Mouse (Mus musculus) embryo, embryonic 11.5 days (tissue): ENCODE data around the gene A630001G21Rik.

Source experiments
- DNase-seq: peaks from one replicate; pipeline ENCODE4 v3.0.0-alpha.2; 2012; ENCODE audit warnings: low read depth, low spot score

The A630001G21Rik gene

DNA sequence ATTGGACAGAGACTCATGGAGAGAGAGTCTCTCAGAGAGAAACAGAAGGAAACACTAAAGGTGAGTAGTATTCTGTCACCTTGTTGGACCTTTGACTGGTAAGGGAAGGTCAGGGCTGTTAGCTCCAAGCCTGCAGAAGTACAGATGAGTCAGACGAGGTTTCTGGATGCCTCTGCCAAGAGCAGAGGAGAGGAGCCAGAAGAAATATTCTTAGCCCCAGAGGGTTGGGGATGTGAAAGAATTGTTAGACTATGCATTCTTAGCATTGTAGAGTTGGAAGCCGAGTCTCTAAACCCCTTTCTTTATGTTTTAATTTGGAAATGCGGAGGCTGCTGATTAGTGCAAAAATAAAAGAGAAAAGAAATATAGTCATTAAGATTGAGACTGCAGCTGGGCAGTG lies 6.5 kb downstream of the A630001G21Rik start:
- DNase-seq = no peak

- no peak for DNase-seq
Observed at GRCm38 (mm10) chr1:85767754-85768153, 10.7 kb downstream of the A630001G21Rik start.

DNA sequence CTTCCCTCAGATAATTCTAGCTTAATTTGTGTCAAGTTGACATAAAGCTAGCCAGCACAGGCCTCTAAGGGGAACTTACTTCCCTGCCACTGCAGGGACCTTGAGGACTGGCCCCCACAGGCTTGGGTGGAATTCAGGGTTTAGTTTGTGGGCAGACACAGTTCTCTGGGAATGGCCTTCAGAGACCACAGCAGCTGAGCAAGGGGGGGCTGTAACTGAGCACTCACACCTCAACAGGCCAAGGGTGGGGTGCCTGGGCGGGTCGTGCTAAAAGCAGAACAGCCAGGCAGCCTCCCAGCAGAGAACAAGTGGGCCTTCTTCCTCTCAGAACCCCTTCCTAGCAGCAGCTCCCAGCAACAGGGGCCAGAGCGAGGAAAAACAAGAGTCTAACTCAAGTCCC lies 12.3 kb downstream of the A630001G21Rik start:
- no peak for DNase-seq

DNA sequence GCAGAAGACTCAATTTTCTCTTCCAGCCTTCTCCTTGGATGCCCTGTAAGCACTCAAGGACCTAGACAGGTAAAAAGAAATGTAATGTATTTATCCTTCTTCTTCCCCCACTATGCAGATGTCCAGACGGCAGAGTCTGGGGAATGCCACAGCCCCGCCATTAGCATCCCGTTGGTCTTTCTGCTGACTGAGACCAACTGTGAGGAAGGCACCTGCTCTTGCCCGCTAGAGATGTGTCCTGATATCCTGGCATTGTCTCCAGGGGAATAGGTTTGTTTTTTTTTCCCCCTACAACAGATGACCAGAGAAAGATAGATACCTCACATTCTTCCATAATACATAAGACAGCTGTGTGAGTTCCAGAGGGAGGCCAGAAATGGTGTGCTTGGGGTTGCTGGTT lies 14.2 kb downstream of the A630001G21Rik start:
- DNase-seq = no peak

DNA sequence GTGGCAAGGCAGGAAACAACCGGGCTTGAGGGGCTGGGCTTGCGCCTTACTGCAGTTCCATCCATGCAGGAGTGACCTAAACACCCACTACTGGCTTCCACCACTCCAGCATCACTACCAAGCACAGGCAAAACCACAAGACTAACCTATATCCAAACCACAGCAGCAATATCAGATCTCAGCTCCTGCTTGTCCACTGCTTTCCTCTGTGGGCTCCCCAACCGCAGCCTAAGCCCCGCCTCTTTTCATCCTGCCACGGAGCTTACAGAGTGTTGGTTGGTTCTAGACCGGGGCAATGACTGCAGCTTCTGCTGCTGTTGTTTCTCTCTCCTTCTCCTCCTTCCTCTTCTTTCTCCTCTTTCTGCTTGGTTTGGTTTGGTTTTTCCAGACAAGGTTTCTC lies 15.1 kb downstream of the A630001G21Rik start:
- DNase-seq = no peak

DNA sequence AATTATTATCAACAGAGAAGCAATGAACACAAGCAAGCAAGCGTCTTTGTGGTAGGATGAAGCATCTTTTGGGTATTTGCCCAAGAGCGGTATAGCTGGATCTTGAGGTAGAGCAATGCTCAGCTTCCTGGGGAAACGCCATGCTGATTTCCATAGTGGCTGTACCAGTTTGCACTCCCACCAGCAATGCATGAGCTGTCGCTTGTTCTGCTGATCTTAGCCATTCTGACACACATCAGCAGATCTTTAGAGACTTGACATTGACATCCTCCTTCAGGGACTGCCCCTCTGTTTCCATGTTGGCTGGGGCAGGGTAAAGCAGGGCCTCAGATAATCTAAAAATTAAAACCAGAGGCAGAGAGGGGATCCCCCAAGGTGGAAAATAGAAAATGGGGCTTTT lies 16.8 kb downstream of the A630001G21Rik start:
- no peak for DNase-seq

DNA sequence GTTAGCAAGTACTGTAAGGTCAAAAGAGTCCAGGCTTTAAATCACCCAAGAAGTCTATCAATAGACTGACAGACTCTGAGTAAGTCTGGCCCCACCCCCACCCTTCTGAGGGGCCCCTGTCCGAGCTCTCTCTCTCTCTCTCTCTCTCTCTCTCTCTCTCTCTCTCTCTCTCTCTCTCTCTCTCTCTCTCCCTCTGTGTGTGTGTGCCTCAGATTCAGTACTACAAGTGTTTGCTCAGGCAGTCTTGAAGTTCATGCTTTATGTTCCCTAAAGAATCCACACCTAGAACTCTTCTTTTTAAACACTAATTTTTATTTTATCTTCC lies 19.5 kb downstream of the A630001G21Rik start:
- no peak for DNase-seq

- DNase-seq = no peak
Observed at GRCm38 (mm10) chr1:85758231-85758968, 20.0 kb downstream of the A630001G21Rik start.

- DNase-seq = no peak
Observed at GRCm38 (mm10) chr1:85757531-85758230, 20.8 kb downstream of the A630001G21Rik start.

GRCm38 (mm10) chr1:85751932-85752680 lies 26.3 kb downstream of the A630001G21Rik start:
- DNase-seq = no peak

DNA sequence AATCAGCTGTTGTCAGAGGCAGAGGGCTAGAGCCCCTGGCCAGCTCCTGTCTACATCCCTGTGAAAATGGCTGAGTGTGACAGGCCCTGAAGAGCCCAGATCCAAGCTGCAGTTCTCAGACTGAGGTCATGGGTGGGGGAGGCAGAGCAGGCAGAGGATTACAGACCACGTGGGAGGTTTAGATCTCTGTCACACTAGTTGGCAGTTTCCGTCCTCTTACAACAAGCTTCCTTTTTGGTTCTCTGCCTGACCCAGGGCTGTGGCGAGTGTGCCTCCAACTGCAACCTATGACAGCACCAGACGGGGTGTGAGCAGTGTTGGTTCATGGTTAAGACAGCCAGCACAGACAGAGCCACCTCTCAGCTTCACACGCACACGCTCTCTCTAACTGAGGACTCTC lies 26.9 kb downstream of the A630001G21Rik start:
- DNase-seq = no peak

GRCm38 (mm10) chr1:85750650-85751049 lies 27.8 kb downstream of the A630001G21Rik start:
- DNase-seq = no peak

GRCm38 (mm10) chr1:85749829-85750228 lies 28.6 kb downstream of the A630001G21Rik start:
- DNase-seq = no peak

DNA sequence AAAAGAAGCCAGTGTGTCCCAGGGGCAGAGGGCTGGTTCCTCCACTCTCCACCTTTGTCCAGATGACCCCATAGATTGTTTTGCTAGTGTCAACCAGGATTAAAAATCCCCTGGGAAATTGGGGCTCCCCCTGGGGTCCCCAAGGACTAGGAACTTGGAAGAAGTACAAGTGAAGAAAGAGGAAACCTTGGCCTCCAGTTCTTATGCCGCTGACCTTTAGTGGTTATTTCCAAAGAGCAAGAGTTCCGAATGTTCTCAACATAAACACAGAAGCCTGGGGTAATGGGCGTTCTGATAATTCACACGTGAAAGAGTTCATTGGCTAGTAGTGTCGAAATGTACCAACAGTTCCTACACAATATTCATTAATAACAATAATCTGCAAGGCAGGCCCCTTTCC lies 31.9 kb downstream of the A630001G21Rik start:
- DNase-seq = no peak

DNA sequence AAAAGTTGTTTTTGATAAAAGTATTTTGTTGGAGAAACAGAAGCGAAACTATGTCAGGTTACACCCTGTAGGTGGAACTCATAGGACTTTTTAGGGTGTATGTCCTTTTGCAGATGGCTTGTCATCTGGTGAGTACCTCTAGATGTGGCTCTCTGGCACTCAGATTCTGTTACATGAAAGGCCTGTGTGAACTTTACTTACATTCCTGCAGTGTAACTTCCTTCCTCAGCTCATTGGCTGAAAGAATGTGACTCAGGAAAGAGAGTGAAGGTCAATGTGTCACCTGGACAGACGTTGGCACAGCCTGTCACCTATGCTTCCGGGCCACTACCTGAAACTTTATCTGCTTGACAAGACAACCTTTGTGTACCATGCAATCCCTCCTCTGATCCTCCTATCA lies 33.9 kb downstream of the A630001G21Rik start:
- no peak for DNase-seq

- no peak for DNase-seq
Observed at GRCm38 (mm10) chr1:85742916-85743505, 35.4 kb downstream of the A630001G21Rik start.

DNA sequence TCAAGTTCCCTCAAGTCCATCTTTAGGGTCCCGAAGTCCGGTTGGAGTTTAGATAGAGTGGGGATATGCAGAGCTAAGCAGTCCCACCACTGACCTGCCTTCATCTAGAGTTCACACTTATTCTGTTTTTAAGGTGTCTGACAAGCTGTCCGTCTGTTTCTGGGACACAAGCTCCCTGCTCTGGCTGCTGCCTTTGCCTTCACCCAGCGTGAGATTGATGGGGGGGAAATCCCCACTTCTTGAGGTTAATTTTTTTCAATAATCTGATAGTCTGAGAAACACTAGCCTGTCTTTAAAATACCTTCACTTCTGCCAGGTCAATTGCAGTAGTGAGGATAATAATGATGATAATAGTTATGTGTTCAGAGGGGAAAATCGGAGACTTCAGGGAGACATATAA lies 36.1 kb downstream of the A630001G21Rik start:
- no peak for DNase-seq

DNA sequence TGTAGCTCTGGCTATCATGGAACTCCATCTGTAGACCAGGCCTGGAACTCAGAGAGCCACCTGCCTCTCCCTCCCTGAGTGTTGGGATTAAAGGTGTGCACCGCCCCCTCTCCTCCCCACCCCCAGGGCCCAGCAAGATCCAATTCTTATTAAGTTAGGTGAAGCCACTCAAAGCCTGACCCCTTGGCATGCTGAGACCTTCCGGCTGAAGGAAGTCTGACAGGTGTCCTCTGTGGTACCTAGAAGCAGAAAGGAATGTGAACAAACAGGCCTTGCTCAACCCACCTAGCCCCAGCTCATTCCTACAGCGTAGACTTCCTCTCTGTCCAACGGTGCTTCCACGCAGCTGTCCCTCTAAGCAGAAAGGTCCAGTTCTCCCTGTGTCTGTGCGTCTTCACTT lies 37.5 kb downstream of the A630001G21Rik start:
- no peak for DNase-seq

DNA sequence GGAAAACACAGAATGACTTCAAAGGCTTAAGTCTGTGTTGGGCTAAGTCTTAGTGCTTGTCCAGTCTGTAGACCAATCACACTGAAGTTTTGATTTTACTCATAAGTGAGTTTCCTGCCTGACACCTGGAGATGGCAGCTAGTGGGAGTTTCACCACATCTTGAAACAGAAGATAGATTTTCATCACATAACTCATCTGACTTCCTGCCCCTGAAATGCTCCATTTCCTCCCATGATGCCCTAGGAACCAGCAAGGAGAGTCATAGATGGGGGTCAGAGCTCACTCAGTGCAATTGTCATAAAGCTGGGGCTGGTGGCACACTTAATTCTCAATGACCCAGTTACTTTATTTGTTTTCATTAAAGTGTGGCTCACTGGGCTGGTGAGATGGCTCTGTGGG lies 38.6 kb downstream of the A630001G21Rik start:
- no peak for DNase-seq

- no peak for DNase-seq
Observed at GRCm38 (mm10) chr1:85739000-85739399, 39.4 kb downstream of the A630001G21Rik start.

- DNase-seq = peak; percentile 66
Observed at GRCm38 (mm10) chr1:85736355-85737184, 41.9 kb downstream of the A630001G21Rik start.
